Comparison of ENCODE assay signal across 14 mouse cellular contexts in the genomic region with DNA sequence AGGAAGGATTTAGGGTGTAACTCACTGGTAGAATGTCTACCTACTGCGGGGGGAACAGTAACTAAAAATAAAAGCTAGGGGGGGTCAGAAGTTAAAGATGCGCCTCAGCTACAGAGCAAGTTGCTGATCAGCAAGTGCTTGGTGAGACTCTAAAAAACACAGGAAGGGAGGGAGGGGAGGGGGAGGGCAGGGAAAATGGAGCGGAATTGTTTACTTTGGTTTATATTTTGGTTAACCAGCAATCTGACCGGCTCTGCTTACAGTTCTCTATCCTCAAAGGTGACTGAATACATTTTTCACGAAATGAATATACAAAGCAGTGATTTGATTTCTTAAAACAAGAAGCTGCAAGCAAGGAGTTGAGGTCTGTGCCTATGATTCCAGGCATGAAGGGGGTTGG. TPM values are rescaled to one million over a fixed set of nuclear protein-coding genes. Genes with fewer than 3 reads are reported as not detected.
DNase-seq lines count a peak whose midpoint lies in the region; ATAC-seq lines count a peak whose summit lies in the region.
"Had no signal": no experiment of that assay in that cellular context is flagged by ENCODE, and none has a peak within 500 bp of the region (broad histone marks: within the 10 kb centered on the region; RNA-seq: fewer than 3 reads in every experiment).

No protein-coding gene starts in this region.

- peak overlapping the region; percentile 48; the same call in 1 of the 2 replicates for H3K27ac ChIP-seq in heart, embryonic 10.5 days
- peak overlapping the region; percentile 38 for H3K27ac ChIP-seq in lung, embryonic 15.5 days
- no peak overlapping the region; the same call in 1 of the 2 replicates for H3K27ac ChIP-seq in liver, embryonic 11.5 days (ENCODE audit: low read depth, low read length)
- no peak overlapping the region for H3K27ac ChIP-seq in forebrain, embryonic 12.5 days
- H3K27ac ChIP-seq: forebrain, embryonic 10.5 days; hindbrain, embryonic 15.5 days had no signal

- no peak for DNase-seq in heart, embryonic 10.5 days (ENCODE audit: low spot score)
- no peak for DNase-seq in heart, postnatal 10 days
- DNase-seq in lung, postnatal 14 days = no peak
- DNase-seq in liver, embryonic 11.5 days (ENCODE audit: low spot score) = no peak
- DNase-seq in yolk sac, embryonic 10.5 days (ENCODE audit: low spot score) = peak; percentile 65
- DNase-seq in layer of hippocampus, adult 9-10 months (ENCODE audit: low spot score) = no peak
- DNase-seq: cerebellum, postnatal 10 days; midbrain, embryonic 14.5 days; thymus, postnatal 4 days had no signal

- no peak for ATAC-seq in lung, embryonic 15.5 days (ENCODE audit: borderline replicate concordance, extremely low read depth, low FRiP score, low TSS enrichment)
- no peak for ATAC-seq in liver, embryonic 11.5 days (replicated peaks; ENCODE audit: low FRiP score)
- no peak for ATAC-seq in forebrain, embryonic 12.5 days (ENCODE audit: low FRiP score)
- ATAC-seq: Patski had no signal

- H3K9me3 ChIP-seq in heart, embryonic 10.5 days = no peaks in the 10 kb centered on the region
- H3K9me3 ChIP-seq in lung, embryonic 15.5 days = no peaks in the 10 kb centered on the region
- H3K9me3 ChIP-seq in liver, embryonic 11.5 days (ENCODE audit: control insufficient read depth, low read length) = no peaks in the 10 kb centered on the region
- H3K9me3 ChIP-seq in forebrain, embryonic 12.5 days = no peaks in the 10 kb centered on the region
- H3K9me3 ChIP-seq: forebrain, embryonic 10.5 days; hindbrain, embryonic 15.5 days had no signal

- intact Hi-C loops in heart, postnatal 10 days (cut with DNase I) = no loop called here

- peaks cover 63% of the 10 kb centered on the region for H3K4me1 ChIP-seq in heart, embryonic 10.5 days
- H3K4me1 ChIP-seq in lung, embryonic 15.5 days = peaks cover 75% of the 10 kb centered on the region
- peaks cover 60% of the 10 kb centered on the region for H3K4me1 ChIP-seq in liver, embryonic 11.5 days (replicated peaks; ENCODE audit: control insufficient read depth, insufficient read depth, low read length)
- peaks cover 20% of the 10 kb centered on the region for H3K4me1 ChIP-seq in forebrain, embryonic 12.5 days

- H3K9ac ChIP-seq in lung, embryonic 15.5 days = no peak overlapping the region
- no peak overlapping the region for H3K9ac ChIP-seq in liver, embryonic 11.5 days (ENCODE audit: low read depth, low read length)
- no peak overlapping the region for H3K9ac ChIP-seq in forebrain, embryonic 12.5 days
- H3K9ac ChIP-seq: hindbrain, embryonic 15.5 days had no signal

- H3K4me2 ChIP-seq in lung, embryonic 15.5 days = peak overlapping the region; percentile 19; the same call in 1 of the 2 replicates
- H3K4me2 ChIP-seq in liver, embryonic 11.5 days = peak overlapping the region; percentile 35
- H3K4me2 ChIP-seq in forebrain, embryonic 12.5 days = no peak overlapping the region
- H3K4me2 ChIP-seq: hindbrain, embryonic 15.5 days had no signal

- 27% methylated on average over 5 of the region's 5 CpGs for WGBS in heart, embryonic 10.5 days
- WGBS in lung, embryonic 15.5 days = 22% methylated on average over 5 of the region's 5 CpGs
- WGBS in liver, embryonic 11.5 days = 41% methylated on average over 5 of the region's 5 CpGs
- WGBS in forebrain, embryonic 12.5 days = 62% methylated on average over 5 of the region's 5 CpGs

- no peaks in the 10 kb centered on the region; the same call in 1 of the 2 replicates for H3K36me3 ChIP-seq in heart, embryonic 10.5 days
- no peaks in the 10 kb centered on the region for H3K36me3 ChIP-seq in lung, embryonic 15.5 days
- H3K36me3 ChIP-seq in liver, embryonic 11.5 days (ENCODE audit: control insufficient read depth, insufficient read depth, low read length) = no peaks in the 10 kb centered on the region
- H3K36me3 ChIP-seq in forebrain, embryonic 12.5 days (replicated peaks) = no peaks in the 10 kb centered on the region
- H3K36me3 ChIP-seq: forebrain, embryonic 10.5 days; hindbrain, embryonic 15.5 days had no signal

- no peaks in the 10 kb centered on the region for H3K27me3 ChIP-seq in heart, embryonic 10.5 days (ENCODE audit: insufficient read depth, poor library complexity, severe bottlenecking)
- H3K27me3 ChIP-seq in lung, embryonic 15.5 days = no peaks in the 10 kb centered on the region
- no peaks in the 10 kb centered on the region for H3K27me3 ChIP-seq in liver, embryonic 11.5 days (replicated peaks; ENCODE audit: control insufficient read depth, insufficient read depth, low read length)
- H3K27me3 ChIP-seq in forebrain, embryonic 12.5 days = peaks cover 7% of the 10 kb centered on the region
- H3K27me3 ChIP-seq: hindbrain, embryonic 15.5 days; Patski had no signal

- no peak overlapping the region for H3K4me3 ChIP-seq in heart, embryonic 10.5 days
- no peak overlapping the region for H3K4me3 ChIP-seq in lung, embryonic 15.5 days
- no peak overlapping the region for H3K4me3 ChIP-seq in liver, embryonic 11.5 days (ENCODE audit: low read depth, low read length)
- no peak overlapping the region for H3K4me3 ChIP-seq in forebrain, embryonic 12.5 days (replicated peaks)
- H3K4me3 ChIP-seq: forebrain, embryonic 10.5 days; hindbrain, embryonic 15.5 days had no signal

RNA-seq across cellular contexts. Expression of a gene that starts 7.2 kb away (rescaled TPM):
- polyA plus RNA-seq in heart, embryonic 10.5 days (2016; fragmentation: Nextera tagmentation; extraction: Ambion mirVana) = 19.6 and 21.1 TPM in 2 replicates
- total RNA-seq in heart, postnatal 10 days (2021) = 100 to 1,000 TPM in 1 of 2 experiments, 10 to 100 TPM in 1; 98.8 to 116 TPM
- polyA plus RNA-seq in lung, embryonic 15.5 days (2015; fragmentation: Nextera tagmentation; extraction: Ambion mirVana) = 18.3 and 20.8 TPM in 2 replicates
- polyA plus RNA-seq in liver, embryonic 11.5 days (2014; fragmentation: Nextera tagmentation; extraction: Ambion mirVana) = 14.0 and 15.4 TPM in 2 replicates
- polyA plus RNA-seq in forebrain, embryonic 12.5 days (2016; fragmentation: Nextera tagmentation; extraction: Ambion mirVana) = 6.6 and 7.3 TPM in 2 replicates

Comparison
In these comparisons a context has a peak if more than half of its experiments do, and no peak if none do; other contexts are left out.
1. H3K27ac ChIP-seq: peak in heart, embryonic 10.5 days (single experiment) and lung, embryonic 15.5 days (single experiment); none in liver, embryonic 11.5 days (single experiment) and forebrain, embryonic 12.5 days (single experiment).